Mouse (Mus musculus): ENCODE measurements around the gene Klk6.
A peak's percentile ranks its signal among the peaks of the same experiment; 100 is the strongest.

The Klk6 gene

DNA sequence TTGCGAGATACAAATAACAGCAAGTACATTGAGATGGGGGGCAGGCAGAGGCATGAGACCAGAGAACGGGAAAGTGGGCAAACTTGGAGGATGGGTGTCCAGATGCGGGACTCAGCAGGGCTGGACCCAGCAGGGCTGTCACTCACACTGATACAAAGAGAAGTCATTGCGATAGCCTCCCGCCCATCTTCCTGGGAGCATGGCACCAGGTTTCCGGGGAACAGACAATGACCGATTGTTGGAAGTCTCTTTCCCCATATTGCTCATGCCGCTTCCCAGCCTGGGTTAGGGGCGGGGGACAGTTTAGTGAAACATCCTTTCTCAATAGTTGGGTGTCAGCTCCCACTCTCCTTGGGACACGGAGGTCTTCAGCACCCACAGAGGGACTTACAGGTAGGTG, at the start of gene Klk6:
Gene Klk6 (plus strand): TSS at position 301 of the 400 bp plus-strand sequence.
- no peak for DNase-seq (ENCODE audit: low read depth, low spot score)

DNA sequence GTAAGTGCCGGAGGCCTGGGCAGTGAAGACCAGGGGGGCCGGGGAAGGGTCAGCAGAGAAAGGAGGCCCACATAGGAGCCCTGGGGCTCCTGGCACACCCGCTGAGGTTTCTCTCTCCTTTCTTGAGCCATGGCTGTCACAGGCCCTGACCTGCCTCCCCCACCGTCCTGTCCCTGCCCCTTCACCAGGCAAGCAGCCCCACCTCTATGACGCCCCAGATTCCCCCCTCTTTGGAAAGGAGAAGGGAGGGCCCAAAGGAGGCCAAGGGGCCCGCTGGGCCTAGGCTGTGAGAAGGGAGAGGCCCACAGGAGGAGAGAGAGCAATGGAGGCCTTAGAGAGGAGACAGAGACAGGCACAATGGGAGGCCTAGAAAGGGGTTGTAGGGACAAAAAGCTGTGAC, 49.5 kb upstream of the Klk6 start:
- no peak for DNase-seq (ENCODE audit: low read depth, low spot score)

DNA sequence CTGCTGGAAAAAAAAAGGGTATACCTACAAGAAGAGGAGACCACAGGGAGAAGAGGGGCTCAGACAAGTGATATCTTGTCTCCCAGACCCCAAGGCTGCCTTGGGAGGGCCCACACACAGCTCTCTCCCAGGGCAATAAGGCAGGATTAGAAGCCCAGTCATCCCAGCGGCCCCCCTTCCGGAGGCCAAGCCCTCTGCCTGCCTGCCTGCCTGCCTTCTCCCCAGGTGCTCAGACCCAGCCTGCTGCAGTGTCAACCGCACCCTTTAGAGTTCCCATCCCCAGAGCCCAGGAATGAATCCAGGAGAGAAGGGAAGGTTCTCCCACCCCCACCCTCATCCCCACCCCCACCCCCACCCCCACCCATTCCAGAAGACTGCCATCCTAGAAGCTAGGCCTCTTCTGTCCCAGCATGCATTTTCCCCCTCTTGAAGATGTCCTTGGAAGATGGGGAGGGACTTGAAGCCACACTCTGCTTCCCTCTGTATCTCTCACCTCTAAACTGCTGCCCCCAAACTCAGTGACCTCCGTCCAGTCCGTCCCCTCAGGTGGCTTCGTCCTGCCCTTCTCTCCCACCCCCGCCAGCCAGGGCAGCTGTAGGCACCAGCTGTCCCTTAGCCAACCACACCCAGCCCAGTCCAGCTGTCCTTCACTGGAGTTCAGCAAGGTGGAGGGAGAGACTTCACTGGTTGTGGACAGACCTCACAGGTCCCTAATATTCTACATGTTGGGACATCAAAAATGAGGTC, 48.8 kb upstream of the Klk6 start:
- no peak for DNase-seq (ENCODE audit: low read depth, low spot score)

DNA sequence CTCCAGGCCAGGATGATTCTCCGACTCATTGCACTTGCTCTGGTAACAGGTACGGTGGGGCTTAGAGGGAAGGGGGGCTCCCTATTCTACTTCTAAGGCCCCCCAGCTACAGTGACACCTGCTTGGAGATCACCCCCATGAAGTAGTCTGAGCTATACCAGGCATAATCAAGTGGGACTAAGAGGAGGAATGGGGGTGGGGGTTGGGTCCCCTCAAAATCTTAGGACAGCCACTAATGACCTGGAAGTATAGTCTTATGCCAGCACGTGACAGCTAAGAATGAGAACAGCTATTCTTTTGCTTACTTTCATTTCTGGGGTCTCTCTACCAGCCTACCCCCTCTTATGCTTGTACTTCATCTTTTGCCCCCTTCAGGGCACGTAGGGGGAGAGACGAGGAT, 47.8 kb upstream of the Klk6 start:
- DNase-seq (ENCODE audit: low read depth, low spot score): no peak

DNA sequence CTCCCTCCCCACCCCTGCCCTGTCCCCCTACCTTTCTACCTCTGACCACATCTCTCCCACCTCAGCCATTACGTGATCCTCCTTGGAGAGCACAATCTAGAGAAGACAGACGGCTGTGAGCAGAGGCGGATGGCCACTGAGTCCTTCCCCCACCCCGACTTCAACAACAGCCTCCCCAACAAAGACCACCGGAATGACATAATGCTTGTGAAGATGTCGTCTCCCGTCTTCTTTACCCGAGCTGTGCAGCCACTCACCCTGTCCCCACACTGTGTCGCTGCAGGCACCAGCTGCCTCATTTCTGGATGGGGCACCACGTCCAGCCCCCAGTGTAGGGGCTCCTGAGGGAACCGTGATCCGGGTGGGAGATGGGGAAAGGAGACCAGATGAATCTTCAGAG, 46.9 kb upstream of the Klk6 start:
- no peak for DNase-seq (ENCODE audit: low read depth, low spot score)

DNA sequence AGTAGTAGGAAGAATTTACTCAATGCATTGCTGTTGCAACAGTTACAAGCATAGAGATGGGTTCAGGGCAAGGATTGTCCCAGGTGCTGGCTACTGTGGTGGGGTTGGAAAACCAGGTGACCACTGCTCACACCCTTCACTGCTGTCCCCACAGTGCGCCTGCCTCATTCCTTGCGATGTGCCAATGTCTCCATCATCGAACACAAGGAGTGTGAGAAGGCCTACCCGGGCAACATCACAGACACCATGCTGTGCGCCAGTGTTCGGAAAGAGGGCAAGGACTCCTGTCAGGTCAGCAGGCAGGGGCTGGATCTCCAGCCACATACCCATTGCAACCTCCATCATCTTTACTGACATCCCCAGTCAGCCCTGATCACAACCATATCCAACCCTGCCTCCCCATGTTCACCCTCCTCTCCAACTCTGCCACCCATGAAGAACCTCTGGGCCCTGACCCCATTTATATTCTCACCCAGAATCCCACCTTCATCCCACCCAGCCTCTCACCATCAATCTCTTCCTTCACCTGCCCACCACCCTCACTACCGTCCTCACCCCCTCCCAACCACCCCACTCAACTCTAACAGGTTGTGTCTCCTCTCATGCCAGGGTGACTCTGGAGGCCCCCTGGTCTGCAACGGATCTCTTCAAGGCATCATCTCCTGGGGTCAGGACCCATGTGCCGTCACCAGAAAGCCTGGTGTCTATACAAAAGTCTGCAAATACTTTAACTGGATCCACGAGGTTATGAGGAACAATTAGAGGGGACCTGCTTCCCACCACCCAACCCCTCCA, 45.9 kb upstream of the Klk6 start:
- DNase-seq (ENCODE audit: low read depth, low spot score): no peak

DNA sequence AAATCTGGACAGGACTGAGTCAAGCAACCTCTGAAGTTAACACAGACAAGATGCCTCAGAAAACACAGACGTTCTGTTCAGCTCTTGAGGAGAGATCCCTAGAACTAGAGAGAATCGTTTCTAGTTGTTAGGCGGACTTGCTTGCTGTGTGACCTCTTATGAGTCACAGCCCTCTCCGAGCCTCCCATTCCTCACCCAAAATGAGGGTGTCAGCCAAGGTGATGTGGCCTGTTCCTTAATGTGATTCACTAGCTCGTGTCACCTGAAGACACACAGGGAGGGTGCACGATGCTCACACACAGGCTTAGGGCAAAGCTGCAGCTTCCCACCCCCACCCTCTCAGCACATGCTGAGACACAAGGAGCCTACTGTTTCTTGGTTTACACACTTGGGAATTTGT, 44.1 kb upstream of the Klk6 start:
- no peak for DNase-seq (ENCODE audit: low read depth, low spot score)

DNA sequence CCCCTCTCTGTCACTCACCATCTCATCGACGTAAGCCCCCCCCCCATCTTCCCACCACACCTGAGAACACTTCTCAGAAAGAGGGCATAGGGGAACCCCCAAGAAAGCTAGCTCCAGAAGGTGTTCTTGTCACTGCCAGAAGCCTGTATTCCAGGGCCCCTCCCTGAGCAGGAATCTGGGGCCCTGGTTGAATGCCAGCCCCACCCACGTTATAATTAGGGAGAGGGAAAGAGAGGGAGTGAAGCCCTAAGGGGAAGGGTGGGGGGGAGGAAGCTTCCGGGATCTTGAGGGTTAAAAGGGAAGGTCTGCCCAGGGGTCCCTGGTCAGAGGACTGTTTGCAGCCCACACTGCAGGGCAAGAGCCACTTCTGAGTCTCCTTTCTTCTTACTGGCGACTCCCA, 43.6 kb upstream of the Klk6 start, which contains the start of gene Klk10:
Gene Klk10 (plus strand): TSS at position 290 of the 400 bp plus-strand sequence.
- DNase-seq (ENCODE audit: low read depth, low spot score): no peak

DNA sequence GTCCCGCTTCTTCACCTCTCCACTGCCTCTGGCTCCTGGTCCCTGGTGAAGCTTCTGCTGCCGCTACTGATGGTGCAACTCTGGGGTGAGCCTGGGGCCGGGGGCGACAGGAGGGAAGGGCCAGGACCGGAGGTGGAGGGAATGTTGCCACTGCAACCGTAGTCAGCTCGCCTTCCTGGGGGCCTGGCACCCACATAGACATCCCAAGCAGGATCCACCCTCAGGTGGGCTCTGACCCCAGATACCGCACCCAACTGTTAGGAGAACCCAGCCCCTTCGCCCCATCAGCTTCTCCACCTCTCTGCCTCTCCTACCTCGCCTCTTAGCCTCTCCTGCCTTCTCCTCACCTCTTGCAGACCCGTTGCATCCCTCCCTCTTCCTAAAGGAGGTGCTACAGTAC, 42.8 kb upstream of the Klk6 start:
- no peak for DNase-seq (ENCODE audit: low read depth, low spot score)

DNA sequence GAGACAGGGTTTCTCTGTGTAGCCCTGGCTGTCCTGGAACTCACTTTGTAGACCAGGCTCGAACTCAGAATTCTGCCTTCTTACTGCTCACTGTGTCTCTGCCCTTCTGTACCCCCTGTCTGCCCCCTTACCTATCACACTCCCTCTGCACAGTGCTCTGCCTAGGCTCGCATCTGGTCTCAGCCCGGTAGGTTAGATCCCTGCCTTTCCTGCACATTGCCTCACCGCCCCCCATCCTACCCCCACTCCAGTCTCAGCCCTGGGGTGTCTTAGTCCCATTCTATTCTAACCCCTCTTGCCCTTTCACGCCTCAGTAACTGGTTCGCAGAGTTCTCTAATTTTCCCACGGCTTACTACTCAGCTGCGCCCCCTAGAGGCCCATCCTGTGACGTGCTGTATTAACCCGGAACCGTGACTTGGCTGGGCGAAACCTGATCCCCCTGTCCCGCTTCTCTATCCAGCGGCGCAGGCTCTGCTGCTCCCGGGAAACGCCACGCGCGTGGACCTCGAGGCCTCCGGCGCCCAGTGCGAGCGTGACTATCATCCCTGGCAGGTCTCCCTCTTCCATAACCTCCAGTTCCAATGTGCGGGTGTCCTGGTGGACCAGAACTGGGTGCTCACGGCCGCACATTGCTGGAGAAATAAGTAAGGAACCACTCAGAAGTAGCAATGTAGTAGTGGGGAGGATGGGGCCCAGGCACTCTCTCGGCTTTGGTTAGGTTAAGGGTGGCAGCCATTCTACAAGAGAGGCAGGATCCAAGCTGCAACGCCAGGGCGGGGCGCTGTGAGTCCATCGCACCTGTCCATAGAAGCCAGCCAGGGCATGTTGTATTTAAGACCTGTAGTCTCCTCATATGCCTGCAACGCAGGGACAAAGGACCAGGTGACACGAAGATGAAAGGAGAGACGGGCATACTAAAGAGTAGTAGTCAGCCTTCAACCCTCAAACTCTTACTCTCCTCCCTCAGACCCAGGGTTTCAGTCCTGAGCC, 41.7 kb upstream of the Klk6 start:
- peak; percentile 67 for DNase-seq (ENCODE audit: low read depth, low spot score)

DNA sequence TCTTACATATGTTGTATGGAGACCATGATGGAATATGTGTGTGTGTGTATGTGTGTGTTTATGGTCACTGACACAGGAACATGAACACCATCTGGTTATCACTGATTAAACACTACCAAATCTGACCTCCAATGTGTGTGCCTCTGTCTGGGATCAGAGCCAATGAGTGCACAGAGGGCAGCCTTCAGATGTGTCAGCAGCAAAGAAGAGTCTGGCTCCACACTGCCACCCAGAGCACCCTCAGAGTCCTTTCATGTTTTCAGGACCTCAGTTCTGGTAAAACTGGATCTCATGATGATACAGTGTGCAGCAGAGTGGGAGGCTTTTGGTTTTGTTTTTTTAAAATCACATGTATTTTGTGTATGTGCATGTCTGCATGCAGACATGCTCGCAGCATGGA, 39.0 kb upstream of the Klk6 start:
- DNase-seq (ENCODE audit: low read depth, low spot score): no peak

DNA sequence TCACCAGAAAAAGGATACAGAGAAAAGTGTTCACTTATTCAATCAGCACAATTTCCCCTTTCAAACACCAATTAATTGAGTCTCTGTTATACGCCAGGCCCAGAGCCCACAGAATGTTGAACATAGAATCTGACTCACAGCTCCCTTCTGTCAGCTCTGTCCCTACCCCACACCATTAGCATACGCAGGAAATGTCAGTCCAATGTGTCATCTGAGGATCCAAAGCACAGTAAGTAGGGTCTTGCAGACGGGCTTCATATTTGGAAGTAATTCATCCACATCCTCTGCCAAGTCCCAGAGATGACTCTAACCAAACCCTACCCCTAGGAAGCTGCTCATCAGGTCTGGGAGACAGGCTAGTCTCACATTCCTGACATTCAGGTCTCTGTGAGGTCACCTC, 36.2 kb upstream of the Klk6 start:
- no peak for DNase-seq (ENCODE audit: low read depth, low spot score)

DNA sequence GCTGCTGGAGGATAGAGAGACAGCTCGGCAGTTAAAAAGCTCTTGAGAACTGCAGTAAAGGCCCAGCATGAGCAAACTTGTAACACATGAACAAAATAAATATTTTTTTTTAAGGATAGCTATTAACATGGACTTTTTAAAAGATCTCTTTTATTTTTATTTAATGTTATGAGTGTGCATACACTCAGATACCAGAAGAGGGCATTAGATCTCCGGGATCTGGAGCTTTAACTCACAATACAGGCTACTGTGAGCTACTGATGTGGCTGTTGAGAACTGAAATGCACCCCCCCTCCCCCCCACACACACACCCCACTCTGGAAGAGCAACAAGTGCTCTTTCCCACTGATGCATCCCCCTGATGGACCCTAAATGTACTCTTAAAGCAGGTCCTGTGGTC, 35.0 kb upstream of the Klk6 start:
- DNase-seq (ENCODE audit: low read depth, low spot score): no peak

DNA sequence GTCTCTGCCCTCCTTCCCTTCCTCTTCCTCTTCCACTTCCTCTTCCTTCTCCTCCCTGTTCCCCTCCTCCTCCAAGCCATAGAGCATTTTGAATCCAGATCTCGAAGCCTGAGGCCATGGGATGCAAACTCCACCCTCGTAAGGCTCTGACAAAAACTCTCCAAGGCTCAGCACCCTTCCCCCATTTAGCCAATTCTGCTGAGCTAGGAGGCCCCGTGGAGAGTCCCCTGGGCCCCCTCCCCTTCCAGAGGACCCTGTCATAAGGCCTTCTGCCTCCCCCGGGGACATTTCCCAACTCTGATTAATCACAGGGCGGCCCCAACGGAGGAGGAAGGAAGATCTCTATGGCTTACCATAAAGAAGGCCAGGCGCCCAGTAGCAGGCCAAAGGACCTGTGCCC, 32.7 kb upstream of the Klk6 start, which contains the start of gene Klk9:
Gene Klk9 (plus strand): TSS at position 301 of the 400 bp plus-strand sequence.
- no peak for DNase-seq (ENCODE audit: low read depth, low spot score)

DNA sequence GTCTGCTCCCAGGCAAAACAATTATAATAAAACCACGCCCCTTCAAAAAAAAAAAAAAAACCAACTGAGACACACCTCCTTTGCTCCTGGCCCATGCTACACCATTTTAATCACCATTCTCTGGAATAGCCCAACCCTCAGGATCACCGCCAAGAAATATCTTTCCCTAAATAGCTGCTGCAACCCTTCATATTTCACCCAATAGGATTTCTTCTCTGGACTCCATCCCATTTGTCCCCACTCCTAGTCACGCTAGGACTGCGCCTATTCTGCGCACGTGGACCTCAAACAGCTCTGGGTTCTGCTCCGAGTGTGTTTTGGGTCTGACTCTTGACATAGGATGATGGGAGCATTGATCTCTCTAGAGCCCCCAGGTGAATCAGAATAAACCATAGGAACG, 27.9 kb upstream of the Klk6 start:
- DNase-seq (ENCODE audit: low read depth, low spot score): no peak

DNA sequence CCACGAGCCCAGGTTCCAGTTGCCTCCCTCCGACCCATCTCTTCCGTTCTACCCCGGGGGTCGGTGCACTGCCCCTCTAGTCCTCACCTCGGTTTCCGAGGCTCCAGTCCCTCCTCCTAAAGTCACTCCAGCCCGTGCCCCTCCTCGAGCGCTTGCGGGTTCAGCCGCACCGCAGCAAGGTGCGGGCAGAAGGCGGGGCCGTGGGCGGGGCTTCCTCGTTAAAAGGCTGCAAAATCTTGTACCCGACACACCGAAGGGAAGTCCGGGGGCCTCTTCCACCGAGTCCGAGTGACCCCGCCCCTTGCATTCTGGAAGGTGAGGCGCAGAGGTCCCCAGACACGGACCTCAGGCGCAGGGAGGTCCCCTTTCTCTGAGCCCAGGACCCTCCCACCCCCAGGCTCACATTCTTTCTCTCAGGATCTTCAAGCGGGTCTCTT, 26.9 kb upstream of the Klk6 start, which contains the start of gene Klk8:
Gene Klk8 (plus strand): TSS at position 245 of the 437 bp plus-strand sequence.
- DNase-seq (ENCODE audit: low read depth, low spot score): peak; percentile 82

DNA sequence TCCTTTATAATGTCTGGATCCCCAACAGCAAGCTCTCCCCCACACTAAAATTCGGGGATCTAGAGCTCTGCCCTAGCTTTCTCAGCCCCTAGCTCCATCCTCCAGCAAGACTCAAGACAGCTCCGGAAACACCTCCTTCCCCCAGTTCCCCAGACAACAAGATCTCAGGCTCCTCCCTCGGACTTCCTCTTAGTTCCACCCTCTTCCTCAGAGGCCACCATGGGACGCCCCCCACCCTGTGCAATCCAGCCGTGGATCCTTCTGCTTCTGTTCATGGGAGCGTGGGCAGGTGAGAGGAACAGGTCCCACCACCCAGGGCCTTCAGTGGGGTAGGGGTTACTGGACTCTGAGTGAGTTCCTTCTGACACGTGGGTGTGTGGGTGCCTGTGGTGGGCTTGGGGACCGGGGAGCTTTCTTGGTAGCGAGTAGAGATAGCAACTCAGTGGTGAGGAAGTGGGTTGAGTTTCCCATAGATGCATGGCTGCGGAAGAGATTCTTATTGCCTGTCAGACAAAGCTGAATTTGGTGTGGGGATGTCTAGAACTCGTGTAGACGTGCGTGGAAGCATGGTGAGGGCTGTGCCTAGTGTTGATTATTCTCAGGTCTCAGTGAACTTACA, 26.3 kb upstream of the Klk6 start:
- peak; percentile 70 for DNase-seq (ENCODE audit: low read depth, low spot score)

DNA sequence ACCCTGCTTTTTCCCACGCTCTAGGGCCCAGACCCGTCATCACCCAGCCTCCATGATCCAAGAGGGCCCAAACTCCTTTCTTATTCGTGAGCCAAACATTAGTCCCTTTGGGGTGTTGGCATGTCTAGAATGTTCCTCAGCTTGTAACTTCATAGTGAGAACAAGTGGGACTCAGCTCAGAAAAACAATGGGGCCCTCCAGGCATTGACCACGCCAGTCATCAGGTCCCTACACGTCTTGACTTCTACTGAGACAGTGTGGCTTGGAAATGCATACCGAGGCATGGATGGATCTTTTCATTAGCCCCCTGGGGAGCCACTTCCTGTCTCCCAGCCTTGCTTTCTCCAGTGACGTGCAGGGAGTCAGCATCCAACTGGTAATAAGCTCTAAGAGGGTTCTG, 24.4 kb upstream of the Klk6 start:
- no peak for DNase-seq (ENCODE audit: low read depth, low spot score)

DNA sequence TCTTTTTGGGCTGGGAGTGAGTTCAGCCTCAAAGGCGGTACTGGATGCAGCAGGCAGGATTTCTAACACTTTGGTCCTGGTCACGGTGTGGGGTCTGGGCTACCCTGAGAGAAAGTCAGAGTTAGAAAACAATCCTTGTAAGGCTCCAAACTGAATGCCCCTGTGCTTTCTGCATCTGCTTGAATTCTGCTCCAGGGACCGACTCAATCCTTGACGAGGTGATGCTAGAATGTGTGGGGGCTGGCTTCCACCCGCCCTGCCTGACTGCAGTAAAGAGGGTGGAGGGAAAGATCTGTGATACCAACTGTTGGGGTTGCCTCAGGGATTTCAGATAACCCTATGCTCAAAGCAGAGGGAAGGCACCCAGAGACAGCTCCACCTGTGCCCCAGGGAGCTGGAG, 13.3 kb upstream of the Klk6 start, which contains the start of gene Klk7:
Gene Klk7 (plus strand): TSS at position 301 of the 400 bp plus-strand sequence.
- DNase-seq (ENCODE audit: low read depth, low spot score): no peak

DNA sequence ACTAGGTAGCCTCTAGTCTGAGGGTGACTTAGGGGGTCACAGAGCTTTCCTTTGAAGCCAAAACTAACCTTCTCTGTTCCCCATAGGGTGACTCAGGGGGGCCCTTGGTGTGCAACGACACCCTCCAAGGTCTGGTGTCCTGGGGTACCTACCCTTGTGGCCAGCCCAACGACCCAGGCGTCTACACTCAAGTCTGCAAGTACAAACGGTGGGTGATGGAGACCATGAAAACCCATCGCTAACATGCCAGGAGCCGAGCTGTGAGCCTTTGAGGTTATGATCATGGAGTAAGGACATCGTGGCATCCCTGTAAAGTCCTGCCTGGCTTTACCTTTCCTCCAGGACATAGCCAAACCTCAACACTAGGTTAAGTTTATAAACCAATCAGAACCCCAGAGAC, 9.1 kb upstream of the Klk6 start:
- DNase-seq (ENCODE audit: low read depth, low spot score): no peak

DNA sequence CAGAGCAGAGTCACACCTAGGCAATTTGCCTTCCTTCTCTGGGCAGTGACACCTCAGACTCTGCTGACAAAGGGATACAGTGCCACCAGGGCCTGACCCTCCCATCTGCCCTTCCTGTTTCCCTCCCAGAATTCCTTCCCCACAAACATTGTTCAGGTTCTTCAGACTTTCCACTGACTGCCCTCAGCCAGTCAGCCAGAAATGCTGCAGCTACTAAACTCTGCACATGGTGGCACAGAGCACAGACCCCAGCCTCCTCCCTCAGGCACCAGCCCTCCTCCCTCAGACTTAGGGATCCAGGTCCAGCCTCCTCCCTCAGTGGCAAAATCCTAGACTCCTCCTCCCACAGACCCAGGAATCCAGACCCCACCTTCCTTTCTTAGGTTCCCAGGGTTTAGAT, 7.6 kb upstream of the Klk6 start:
- no peak for DNase-seq (ENCODE audit: low read depth, low spot score)

Measured in CD4-positive helper T cell, adult 2 months (primary cell).